Mouse (Mus musculus) gastrocnemius, postnatal 36 days (tissue): Measurements from ENCODE around the gene Ubp1. TPM values are rescaled to one million over a fixed set of nuclear protein-coding genes. Genes with fewer than 3 reads are reported as not detected.
A peak's percentile ranks its signal among the peaks of the same experiment; 100 is the strongest.
"Not testable (repeated sequence)": the region's sequence is repeated elsewhere in the genome, so short reads cannot be mapped to it uniquely, and the experiment has no call there.

Source experiments
- DNase-seq, 2 experiments: peaks; one replicate each; pipeline ENCODE4 v3.0.0; 2022
- intact Hi-C: fragments of 180-260 bp; cut with DNase I; formaldehyde crosslinking; loops from one replicate; pipeline ENCODE4 v1.15.1; 2025
- long read RNA-seq, 2 experiments: library from polyadenylated mRNA; stranded (forward); transcript quantifications; one replicate each; pipeline ENCODE4 v2.0.0; 2021
- total RNA-seq, 2 experiments: library from RNA; stranded (reverse); gene quantifications; 2 replicates each; pipeline ENCODE4 v1.2.3; 2021

Gene Ubp1
- 10 to 100 TPM; 17.0 to 17.6 TPM for total RNA-seq
- long read RNA-seq, experiment 1, partial matches to known transcripts, result 0 of 3 reads
- long read RNA-seq, experiment 1, other reads (novel, unspliced or antisense), result 3 of 3 reads
- long read RNA-seq, experiment 2, partial matches to known transcripts, result 2 of 6 reads
- long read RNA-seq, experiment 2, other reads (novel, unspliced or antisense), result 3 of 6 reads

DNA sequence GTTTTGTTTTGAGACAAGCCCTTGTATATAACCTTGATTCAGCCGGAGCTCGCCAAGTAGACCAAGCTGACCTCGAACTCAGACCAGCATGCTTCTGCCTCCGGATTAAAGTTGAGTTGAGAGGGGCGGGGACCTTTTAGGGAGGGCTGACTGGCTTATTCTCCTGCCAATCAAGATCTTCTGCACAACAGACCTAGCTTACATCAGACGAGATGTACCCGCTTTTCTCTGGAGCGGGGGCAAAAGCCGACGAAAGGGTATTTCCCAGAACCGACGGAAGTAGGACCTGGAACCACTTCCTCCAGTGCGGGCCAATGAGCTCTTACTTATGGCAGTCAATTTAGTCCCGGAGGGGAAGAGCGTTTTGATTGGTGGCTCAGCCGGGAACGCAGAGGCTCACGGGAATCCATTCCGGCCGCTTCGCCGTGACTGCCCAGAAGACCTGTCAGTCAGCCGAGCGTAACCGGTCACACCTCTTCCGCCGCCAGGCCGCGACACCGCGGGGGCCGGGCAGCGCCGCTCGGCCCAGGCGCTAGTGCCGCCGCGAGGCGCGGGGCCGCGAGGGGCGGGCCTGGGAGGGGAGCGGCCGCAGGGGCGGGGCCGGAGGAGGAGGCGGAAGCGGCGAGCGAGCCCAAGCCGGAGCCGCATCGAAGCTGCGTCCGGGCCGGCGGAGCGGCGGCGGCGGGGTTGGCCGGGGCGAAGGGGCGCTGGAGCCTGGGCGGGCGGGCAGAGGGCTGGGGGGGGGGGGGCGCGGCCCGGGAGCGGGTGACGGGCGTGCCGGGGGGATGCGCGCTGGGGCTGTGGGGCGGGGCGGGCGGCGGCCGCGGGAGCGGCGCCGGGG lies at the start of gene Ubp1:
Gene Ubp1, plus strand, starts transcription at position 401 of the 841 bp plus-strand sequence.
- DNase-seq, result peak; percentile 90 to 94
- intact Hi-C loops, result no loop called here

DNA sequence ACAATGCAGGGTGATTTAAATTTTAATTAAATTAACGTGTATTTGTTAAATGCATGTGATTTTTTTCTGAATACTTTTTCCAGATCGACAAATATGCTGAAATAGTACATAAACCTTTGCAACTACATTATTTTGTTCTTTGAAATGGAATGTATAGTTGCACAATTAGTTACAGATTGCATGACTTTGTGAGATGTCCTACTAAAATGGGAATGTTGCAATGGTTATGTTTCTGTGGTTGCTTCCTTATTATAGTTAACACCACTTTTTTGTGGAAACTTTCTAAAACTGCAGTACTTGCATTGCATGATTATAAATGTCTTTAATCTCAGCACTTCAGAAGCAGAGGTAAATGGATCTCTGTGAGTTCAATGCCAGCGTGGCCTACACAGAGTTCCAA lies 35.8 kb upstream of the Ubp1 start:
- DNase-seq, result no peak
- intact Hi-C loops, result no loop called here

DNA sequence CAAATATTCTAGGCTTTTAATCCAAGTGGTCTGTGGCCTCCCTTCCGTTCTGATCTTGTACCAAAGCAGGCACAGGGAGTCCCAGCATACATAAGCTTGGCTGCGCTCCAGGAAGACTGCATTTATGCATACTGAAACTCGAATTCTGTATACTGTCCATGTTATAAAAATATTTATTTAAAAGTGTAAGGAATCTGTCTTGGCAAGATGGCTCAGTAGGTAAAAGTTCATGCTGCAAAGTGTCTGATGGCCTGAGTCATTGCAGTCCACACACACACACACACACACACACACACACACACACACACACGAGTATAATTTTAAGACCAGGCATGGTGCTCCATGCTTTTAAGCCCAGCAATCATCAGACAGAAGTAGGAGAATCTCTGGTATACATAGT lies 27.6 kb upstream of the Ubp1 start:
- no peak for DNase-seq
- intact Hi-C loops, result no loop called here

DNA sequence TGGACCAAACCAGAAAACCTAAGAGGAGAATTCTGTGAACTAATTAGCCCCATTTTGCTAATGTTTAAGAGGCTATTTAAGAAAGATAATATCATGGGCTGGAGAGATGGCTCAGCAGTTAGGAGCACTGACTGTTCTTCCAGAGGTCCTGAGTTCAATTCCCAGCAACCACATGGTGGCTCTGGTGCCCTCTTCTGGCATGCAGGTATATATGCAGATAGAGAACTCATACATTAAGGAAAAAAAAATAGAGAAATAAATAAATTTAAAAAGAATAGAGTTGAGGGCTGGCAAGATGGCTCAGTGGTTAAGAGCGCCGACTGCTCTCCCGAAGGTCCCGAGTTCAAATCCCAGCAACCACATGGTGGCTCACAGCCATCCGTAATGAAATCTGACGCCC lies 26.4 kb upstream of the Ubp1 start:
- DNase-seq, intact Hi-C loops: not testable (repeated sequence)

DNA sequence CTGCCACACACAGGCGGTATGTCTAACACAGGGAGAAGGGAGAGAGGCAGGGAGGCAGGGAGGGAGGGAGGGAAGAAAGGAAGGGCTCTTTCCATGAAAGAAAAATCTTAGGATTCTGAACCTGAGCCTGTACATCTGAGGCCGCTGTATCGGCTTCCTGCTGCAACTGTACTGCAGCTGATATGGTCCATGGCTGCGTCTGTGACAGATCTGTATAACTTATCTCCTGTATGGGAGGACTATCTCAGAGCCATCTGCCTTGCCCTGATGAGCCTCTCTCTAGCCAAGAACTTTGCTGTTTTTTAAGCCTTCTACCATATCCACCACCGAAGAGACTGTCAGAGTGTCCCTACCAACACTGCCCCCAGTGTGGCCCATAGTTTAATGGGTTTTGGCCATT lies 14.9 kb upstream of the Ubp1 start:
- intact Hi-C loops, result no loop called here

DNA sequence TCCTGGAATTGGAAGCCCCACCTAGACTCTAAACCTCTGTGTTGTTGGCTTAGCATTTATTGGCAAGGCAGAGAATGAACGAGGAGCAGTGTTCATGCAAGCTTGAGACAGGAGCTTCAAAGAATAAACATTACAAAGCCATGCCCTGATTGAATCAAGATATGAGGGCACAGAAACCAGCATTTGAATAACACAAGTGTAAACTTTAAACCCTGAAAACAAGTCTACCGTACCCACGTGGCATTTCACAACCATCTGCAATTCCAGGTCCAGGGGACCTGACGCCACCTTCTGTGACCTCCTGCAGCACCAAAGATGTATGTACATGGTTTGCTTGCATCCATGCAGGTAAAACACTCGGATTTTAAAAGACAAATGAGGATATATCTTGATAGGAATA lies 8.1 kb upstream of the Ubp1 start:
- intact Hi-C loops, result no loop called here
- DNase-seq, result no peak

More for the DNA sequence above, 14.9 kb upstream of the Ubp1 start:
- DNase-seq, result no peak

DNA sequence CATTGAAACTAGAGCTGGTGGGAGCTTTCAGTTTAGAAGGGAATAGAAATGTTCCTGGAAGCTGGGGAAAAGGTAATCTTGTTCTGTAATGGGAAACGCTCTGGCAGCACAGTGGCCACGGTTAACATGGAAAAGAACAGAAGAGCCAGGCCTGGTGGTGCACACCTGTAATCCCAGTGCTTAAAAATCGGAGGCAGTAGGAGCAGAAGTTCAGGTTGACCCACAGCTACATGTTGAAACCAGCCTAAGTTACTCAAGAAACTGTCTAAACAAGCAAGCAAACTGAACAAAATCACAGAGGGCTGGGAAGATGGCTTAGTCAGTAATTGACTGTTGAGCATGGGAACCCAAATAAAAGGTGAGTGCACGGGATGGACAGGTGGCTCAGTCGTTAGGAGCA lies 5.9 kb upstream of the Ubp1 start:
- no peak for DNase-seq
- intact Hi-C loops, result no loop called here

DNA sequence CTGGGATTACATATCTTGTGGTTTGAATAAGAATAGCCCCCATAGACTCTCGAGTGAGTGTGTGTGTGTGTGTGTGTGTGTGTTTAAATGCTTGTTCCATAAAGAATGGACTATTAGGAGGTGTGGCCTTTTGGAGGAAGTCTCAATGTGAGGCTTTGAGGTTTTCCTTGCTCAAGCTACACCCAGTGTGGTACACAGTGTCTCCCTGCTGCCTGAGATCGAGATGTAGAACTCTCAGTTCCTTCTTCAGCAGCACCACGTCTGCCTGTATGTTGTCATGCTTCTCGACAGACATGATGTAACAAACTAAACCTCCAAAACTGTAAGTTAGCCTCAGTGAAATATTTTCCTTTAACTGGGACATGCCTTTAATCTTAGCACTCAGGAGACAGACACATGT lies 2.1 kb upstream of the Ubp1 start:
- intact Hi-C loops, result no loop called here

DNA sequence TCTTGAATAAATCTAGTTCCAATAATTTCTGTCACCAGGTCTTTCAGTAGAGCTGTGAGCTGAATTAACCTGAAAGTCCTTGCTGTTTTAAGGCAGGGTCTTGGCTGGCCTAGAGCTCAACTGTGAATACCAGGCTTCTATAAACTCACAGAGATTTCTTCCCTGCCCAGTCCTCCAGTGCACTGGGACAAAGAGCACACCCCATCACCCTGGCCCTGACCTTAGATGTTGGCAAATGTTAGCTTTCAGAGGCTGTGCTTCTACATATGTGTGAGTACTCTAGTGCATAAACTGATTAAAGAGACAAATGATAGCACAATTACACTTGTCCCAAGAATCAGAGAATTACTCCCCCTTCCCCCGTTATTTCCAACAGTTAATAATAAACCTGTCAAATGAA lies 1.1 kb upstream of the Ubp1 start:
- intact Hi-C loops, result no loop called here
- no peak for DNase-seq

More for the DNA sequence above, 2.1 kb upstream of the Ubp1 start:
- no peak for DNase-seq

DNA sequence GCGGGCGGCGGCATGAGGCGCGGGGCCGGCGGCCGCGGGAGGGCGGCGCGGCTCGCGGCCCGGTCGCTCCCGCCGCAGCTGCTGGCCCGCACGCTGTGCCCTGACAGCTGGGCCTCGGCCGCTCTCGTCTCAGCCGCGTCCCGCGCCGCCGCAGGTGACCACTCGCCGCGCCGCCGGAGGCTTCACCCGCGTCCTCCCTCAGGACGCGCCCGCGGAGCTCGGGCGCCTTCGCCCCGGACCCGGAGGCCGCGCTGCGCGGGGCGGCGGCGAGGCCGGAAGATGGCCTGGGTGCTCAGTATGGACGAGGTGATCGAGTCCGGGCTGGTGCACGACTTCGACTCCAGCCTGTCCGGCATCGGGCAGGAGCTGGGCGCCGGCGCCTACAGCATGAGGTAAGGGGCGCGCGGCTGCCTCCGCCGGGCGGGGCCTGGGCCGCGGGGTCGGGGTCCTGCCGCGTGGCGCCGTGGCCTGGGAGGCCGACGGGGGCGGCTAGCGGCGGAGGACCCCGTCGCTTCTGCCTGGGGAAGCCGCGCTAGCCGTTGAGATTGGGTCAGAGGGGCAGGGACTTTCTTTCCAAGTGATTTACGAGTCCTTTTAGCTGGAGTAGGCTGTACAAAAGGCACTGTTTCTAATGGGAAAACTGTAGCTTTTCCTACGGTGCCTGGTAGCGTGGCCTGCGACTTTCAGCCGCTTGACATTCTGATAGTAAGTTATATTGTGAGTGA lies 803 bp downstream of the Ubp1 start:
- intact Hi-C loops, result no loop called here
- peak in 1 of 2 experiments; percentile 27 for DNase-seq

DNA sequence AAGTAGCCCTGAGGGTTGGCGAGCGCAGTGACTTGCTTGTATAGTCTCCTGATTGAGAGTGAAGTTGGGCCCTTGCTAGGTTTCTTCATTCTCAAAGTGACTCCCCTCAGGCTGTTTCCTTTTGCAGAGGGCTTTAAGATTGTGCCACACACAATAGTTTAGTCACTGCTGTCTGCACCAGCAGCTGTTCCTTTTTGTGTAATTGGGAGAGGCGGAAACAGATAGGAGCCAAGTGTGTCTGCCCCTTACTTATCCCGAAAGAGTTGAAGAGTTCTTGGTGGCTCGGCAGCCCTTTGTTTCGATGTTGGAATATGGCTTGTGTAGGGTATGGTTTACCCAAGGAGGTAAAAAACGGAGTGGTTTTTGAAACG lies 1.4 kb downstream of the Ubp1 start:
- DNase-seq, result no peak
- intact Hi-C loops, result no loop called here

DNA sequence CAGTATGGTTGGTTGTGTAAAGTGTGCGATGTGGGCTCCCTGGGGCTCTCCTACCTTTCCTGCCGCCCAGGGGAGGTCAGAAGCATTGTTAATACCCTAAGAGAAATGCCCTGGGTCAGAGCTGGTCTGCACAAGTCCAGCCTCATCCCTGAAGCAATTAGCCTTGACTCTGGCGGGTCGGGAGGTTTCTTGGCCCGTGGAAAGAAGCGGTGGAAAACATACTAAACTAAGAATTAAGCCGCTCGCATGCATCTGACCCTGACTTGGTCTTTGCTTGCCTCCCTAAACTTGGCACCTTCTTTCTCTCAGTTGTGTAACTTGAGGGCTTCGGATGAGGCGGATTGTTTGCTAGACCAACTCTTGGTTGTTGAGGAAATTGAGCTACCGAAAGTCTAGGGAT lies 1.8 kb downstream of the Ubp1 start:
- intact Hi-C loops, result no loop called here
- DNase-seq, result no peak

DNA sequence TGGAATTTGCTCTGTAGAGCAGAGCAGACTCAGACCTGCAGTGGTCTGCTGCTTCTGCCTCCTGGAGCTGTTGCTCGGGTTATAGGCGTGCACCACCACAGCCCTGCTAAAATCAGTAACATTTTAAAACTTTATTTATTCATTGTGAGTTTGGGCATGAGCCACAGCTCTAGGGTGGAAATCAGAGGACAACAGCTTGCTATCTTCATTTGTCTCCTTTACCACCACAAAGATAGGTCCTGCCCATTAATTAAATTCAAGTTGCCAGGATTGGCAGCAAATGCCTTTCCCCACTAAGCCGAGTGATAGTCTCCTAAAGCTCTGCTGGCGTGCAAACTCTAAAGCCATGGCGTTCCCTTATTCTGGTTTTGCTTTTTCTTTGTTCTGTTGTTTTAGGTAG lies 4.9 kb downstream of the Ubp1 start:
- intact Hi-C loops, result no loop called here
- no peak for DNase-seq

DNA sequence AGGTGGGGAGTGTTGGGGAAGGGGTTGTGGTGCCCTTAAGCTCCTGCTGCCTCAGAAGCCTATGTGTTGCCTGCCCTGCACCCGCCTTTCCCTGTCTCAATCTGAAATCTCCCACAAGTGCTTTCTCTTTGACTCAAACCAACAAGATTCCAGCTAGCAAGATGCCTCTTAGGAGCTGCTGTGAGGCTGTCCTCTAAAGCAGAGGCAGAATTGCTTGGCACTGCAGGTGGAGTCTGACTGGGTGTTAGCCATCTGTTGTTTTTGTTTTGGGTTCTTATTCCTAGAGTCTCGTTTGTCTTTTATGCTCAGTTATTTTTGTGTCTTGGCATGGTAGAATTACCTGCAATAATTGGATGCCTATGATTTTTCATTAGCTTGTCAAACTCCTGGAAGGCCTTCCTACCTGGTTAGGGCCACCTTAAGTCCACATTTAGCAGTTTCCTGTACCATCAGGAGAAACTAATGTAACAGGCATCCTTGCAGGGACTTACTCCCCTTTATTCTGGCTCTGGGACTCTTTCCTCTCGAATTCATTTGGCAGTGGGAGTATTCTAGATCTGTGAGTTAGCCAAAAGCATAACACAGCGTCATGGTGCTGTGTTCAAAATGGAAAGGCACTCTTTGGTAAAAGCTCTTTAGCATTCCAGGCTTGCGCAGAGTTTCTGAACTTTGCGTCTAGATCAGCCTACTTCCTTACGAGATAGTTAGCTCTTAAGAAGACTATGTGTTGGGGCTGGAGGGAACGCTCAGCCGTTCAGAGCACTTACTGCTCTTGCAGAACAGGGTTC lies 8.5 kb downstream of the Ubp1 start:
- intact Hi-C loops, result no loop called here
- no peak for DNase-seq

DNA sequence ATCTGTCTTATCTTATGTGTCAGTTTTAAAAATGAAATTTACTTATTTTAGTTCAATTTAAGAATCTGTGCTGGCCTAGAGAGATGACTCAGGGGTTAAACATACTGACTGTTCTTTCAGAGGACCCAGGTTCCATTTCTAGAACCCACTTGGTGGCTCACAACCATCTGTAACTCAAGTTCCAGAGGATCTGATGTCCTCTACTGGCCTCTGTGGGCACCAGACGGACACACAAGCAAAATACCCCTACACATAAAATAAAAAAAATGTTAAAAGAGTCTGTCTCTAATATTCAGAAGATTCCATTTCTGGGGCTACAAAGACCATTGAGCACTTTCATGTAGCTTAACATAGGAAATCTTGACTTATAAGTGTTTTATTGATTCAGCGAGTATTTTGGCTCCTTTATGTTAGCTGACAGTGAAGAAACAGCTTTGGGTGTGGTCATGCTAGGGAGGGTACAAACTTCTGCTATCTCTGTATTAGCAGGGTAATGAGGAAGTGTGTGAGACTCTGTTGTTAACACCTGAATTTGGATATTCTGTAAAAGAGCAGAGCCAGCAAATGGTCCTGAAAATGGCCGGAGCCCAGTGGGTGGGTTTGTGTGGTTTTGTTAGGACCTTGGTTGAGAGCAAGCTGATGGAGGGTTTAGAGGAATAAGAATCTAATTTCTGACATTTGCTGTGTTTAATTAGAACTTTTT lies 10.5 kb downstream of the Ubp1 start:
- intact Hi-C loops, result no loop called here

DNA sequence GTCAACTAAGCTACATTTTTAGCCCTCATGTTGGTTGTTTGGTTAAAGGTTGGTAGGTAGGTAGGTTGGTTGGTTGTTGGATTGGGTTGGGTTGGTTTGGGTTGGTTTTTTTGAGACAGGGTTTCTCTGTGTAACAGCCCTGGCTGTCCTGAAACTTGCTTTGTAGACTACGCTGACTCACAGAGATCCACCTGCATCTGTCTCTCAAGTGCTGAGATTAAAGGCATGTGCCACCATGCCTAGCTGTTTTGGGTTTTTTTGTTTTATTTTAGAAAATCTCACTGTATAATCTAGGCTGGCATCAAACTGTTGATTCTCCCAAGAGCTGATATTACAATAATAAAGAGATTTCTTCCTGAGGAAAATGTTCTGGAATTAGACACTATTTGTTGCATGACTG lies 12.6 kb downstream of the Ubp1 start:
- DNase-seq, result no peak
- intact Hi-C loops, result no loop called here

More for the DNA sequence above, 10.5 kb downstream of the Ubp1 start:
- DNase-seq, result no peak

DNA sequence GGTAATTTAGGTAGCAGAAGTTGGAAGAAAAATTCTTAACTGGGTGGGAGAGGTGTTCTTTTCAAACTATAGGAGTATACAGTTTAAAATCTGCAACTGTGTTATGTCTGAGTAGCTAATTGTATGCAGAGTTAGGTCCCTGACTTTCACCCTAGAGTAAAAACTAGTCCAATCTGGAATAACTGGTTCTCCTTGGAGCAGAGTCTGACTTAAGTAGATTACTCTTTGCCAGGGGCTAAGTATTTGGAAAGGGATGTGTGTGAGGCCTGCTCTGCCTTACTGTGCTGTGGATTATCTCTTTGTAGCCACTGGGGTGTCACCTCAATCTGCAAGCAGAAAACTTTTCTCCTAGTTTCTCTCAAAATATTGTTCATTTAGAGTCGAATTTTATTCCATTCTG lies 16.5 kb downstream of the Ubp1 start:
- intact Hi-C loops, result no loop called here
- no peak for DNase-seq

DNA sequence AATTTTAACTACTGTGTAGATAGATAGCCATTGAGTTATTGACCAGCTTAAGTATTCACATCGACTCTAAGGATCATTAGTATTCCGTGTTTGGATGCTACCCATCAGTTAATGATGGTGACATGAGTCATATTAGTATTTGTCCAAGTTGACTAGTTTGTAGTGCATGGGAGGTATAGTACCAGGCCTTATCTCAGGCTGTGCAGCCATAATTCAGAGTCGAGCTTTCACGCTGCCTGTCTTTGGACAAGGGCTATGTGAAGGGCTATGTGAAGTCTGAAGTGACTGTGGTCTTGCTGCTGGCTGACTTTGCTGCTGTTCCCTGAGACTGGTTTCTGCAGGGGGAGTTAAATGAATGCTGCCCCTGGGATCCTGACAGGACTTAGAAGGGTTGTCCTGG lies 27.0 kb downstream of the Ubp1 start:
- DNase-seq, result no peak
- intact Hi-C loops, result no loop called here

DNA sequence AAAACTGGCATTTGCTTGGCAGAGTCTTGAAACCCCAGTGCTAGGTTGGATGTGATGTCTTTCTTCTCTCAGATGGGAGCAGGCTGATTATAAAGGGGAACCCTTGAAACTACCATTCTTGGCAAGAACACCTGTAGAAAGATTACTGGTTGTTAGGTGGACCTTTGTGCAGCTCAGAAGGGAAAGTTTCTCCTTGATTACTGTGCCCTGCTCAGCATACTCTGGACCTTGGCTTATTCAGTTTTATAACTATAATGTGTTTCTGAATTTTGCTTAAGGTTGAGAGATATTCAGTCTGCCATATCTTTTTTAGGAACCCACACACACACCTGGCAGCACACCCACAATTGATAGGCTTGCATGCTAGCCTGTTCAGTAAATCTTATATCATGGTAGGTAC lies 33.0 kb downstream of the Ubp1 start:
- intact Hi-C loops, result no loop called here
- DNase-seq, result no peak

DNA sequence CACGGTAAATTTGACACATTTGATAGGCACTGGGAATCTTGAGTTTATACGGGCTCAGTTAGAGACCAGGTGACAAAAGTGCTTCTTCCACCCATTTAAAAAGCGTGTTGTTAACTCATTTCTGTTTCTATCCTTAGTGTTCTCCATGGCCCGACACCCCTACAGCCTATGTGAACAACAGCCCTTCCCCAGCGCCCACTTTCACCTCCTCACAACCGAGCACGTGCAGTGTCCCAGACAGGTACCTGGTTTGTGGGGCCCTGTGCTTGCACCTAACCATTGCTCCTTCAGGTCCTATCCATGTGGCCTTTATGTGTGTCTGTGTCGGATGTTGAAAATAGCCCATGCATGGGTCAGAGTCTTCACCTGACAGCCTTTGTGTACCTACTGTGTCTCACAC lies 33.7 kb downstream of the Ubp1 start:
- DNase-seq, result no peak
- intact Hi-C loops, result no loop called here
